Mouse (Mus musculus): ENCODE data around the gene Srpk1.

The Srpk1 gene

DNA sequence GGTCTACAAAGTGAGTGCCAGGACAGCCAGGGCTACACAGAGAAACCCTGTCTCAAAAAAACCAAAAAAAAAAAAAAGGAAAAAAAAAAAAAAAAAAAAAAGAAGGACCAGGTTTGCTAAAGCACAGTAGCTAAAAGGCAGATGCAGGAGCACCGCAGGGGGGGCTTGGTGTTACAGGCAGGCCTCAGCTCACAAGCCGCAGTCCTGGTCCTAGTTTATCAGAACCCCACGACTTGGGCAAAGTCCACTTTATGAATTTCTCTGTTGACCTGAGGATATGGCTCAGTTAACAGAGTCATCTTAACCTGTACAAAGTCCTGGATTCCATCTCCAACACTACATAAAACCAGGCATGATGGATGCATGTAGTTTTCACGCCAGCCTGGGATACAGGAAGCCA lies 7.2 kb downstream of the Srpk1 start:
- in situ Hi-C loops (cut with MboI, MseI) = no loop called here

DNA sequence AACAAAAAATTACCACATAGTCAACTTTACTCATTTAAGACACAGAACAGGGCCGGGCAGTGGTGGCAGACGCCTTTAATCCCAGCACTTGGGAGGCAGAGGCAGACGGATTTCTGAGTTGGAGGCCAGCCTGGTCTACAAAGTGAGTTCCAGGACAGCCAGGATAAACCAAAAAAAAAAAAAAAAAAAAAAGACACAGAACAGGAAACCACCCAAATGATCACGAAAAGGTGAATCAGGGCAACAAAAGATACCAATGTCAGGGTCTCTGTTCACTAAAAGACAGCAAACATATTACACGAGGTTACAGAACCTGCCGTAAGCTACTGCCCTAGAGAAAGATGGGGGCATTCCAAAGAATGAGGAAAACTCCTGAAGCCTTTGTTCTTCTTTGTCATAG lies 9.4 kb downstream of the Srpk1 start:
- in situ Hi-C loops (cut with MboI, MseI) = no loop called here

DNA sequence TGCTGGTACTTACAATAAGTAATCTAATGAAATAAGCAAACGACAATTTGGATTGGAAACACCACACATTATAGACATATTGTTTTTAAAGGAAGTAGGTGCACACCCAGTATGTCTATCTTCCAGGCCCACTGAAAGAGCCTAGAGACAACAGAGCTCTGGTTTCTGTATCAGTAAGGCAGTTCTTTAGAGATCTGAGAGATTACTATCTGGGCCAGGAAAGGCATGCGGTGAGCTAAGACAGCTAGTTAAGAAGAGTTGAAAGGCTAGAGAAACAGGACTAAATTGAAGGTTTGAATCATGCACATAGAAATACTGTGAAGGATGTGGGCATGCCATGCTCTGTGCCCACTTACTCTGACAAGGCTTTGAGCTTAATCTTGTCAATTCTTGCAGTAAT lies 9.9 kb downstream of the Srpk1 start:
- in situ Hi-C loops (cut with MboI, MseI) = no loop called here

DNA sequence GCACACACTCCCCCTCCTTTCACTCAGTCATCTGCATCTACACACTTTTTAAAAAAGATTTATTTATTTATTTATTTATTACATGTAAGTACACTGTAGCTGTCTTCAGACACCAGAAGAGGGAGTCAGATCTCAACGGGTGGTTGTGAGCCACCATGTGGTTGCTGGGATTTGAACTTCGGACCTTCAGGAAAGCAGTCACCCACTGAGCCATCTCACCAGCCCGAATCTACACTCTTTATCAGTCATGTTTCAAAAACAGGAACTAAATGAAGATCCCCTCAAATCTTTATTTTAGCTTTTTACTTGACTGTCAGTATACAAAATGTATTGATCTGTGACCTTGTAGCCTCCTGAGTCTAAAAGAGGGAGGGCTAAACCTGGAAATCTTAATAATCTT lies 13.0 kb downstream of the Srpk1 start:
- in situ Hi-C loops (cut with MboI, MseI) = no loop called here

DNA sequence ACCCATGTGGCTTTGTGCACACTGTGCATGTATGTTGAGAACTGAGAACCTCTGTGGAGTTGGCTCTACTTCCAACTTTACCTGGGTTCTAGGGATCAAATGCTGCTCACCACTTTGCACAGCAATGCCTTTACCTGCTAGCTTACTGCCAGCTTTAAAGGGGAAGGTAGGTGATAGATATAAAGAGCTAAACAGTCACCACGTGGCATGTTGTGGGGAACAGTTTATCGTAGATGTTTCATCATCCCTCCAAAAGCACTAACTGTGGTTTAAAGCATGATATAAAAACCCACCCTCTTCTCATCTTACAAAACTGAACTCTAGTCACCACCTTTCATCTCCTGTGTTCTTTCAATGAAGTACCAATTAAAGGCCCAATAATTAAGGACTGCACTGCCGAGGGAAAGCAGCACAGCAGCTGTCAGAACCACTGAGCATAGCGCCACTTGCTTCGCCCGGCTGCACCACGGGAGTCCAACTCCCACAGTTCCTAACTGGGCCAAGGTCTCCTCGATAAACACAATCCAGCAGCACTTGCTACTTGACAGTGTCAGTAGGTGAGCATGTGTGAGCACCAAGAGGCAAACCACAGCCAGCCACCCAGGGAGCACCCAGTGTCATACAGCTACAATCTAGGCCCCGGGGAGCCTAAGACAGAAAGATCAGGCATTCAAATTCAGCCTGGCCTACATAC lies 20.8 kb downstream of the Srpk1 start:
- in situ Hi-C loops (cut with MboI, MseI) = no loop called here

DNA sequence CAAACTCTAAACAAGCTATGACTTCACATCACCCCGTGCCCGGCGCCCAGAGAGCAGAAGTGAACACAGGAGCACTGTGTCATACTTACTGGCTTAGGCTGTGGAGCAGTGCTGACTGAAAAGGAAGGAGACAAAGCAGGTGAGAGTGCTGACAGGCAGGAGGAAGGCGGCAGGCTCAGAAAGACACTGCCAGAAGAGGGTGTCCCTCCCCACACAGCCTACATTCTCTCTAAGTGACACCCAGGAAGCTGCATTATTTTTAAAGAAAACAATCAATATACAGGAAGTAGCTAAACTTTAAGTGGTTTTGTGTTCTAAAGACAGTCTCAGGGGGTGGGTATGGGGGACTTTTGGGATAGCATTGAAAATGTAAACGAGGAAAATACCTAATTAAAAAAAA lies 21.7 kb downstream of the Srpk1 start:
- in situ Hi-C loops (cut with MboI, MseI) = no loop called here

DNA sequence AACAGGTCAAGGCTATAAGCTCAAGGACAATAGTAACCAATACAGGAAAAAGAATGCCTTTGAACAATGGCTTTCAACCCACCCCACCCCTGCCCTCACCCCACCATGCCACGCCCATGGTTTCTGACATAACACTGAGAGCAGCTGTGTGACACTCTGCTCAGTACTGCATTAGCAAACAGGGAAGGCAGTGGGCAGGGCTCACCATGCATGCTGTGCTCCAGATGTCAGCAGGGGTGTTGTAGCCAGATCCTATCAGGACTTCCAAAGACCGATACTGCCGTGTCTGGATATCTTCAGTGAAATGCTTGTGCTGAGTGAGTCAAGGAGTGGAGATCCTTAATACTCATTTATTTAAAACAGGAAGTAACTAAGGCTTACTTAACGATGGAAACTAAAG lies 28.5 kb downstream of the Srpk1 start:
- in situ Hi-C loops (cut with MboI, MseI) = loop anchor here (5.0 kb wide), 2 partner anchors 53 to 57 kb away; no protein-coding TSS in a partner anchor

DNA sequence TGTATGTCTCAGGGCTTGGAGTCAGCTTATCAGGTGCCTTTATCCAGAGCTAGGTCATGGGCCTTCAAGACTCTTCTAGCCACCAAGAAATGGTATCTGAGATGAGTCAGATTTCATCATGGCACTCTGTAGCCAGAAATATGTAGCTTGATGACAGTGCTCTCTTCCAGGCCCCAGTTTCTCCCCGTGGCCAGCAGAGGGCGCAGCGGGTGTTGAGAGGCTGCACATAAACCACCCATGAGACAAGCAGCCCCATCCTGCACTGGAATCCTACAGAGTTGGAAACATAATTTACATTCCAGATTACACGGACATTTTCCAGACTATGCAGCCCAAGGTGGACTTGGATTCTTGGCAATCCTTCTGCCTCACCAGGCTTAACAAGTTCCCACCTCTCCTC lies 29.5 kb downstream of the Srpk1 start:
- in situ Hi-C loops (cut with MboI, MseI) = loop anchor here (5.0 kb wide), 2 partner anchors 54 to 56 kb away; no protein-coding TSS in a partner anchor

DNA sequence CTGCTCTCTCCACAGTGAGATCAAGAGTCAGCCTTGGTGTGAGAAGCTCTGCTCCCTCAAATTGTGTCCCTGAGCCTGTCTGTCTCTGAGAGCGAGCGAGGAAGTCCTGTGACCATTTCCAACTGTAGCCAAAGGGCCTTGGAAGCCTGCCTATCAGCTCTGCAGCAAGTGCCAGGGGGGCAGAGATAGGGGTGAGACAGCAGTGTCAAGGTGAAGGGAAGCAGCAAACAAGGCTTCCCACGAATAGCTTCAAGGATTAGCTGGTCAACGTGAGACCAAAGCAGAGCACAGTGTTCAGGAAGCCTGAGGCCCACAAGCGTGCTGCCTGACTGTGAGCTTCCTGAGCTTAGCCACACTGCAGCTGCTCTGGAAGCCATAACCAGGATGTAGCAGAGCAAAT lies 31.0 kb downstream of the Srpk1 start:
- in situ Hi-C loops (cut with MboI, MseI) = loop anchor here (5.0 kb wide), 2 partner anchors 54 to 56 kb away; no protein-coding TSS in a partner anchor

DNA sequence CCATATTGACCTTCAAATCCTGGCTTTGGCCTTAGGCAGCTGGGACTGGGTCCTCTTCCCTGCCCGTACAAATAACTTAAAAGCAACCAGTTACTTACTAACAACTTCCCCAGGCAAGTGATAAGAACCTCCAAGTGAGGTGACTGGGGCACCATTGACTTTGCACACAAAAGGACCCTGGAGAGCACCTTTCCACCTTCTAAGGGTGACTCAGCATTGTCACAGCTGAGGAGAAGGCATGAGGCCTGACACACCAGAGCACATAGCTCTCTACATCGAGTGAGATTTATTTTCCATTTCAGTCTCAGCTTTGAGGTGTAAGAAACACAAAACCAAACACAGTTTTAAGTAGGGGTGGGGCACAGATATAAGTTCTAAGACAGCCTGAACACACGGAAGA lies 31.9 kb downstream of the Srpk1 start:
- in situ Hi-C loops (cut with MboI, MseI) = loop anchor here (5.0 kb wide), 2 partner anchors 53 to 57 kb away; no protein-coding TSS in a partner anchor

DNA sequence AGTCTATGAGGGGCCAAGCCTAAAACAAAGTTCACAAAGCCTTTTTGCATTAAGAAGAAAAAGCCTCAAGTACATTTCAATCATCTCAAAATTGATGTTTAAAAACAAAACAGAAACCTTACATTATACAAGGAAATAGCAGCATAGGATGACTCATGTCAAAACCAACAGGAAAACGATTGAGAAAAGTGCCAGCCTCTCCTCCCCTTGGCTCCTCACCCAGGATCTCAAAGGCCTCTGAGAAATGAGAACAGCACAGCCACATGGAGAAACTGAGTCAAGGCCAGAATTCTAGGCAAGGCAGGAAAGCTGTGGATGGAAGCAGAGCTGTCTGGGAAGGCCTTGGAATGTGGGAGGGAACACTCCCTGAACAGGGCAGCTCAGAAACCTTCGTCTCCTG lies 33.9 kb downstream of the Srpk1 start:
- in situ Hi-C loops (cut with MboI, MseI) = no loop called here

DNA sequence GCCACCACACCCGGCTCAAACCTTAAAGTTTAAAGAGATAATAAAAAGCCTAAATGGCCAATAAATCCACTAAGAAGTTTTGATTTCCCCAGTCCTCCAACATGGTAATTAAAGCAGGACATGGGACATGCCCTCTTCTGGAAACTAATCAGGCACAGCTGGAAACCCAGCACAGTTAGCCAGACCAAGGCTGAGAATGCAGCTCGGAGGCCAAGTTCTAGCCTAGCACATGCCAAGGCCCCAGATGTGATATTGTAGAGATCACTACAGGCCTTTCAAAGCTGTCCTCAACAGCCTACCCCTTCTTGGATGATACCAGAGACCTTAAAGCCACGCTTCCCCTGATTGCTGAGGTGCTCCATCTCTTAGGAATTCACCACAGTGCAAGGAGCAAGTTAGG lies 36.0 kb downstream of the Srpk1 start:
- in situ Hi-C loops (cut with MboI, MseI) = no loop called here

DNA sequence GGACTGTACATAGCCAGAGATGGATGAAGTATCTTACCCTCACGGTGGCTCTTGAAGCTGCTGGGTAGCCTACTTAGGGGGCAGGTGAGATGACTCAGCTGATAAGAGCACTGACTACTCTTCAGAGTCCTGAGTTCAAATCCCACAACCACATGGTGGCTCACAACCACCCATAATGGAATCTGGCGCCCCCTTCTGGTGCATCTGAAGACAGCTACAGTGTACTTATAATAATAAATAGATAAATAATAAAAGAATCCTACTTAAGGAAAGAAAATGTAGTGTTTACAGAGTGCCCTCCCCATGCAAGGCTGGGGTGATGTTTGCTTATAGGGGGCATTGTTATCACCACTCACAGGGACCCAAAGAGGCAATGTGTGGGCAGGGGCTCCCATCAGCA lies 41.5 kb downstream of the Srpk1 start:
- in situ Hi-C loops (cut with MboI, MseI) = no loop called here

DNA sequence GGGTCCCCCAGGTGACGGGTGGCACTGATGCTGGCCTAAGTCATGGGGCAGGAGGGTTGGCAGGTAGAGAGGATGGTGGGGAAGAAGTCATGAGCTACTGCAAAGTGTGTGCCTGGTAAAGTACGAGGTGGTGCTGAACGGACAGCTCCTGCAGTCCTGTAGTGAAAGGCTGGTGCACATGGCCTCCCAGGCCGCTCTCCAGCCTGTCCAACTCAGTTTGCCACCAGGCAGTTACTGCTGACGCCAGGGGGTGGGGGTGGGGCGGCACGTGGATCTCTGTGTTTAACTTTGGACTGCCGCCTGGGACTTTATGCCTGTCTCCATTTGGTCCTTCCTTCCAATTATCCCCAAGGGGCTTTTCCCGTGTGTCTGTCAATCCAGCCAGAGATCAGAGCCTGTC lies 42.1 kb downstream of the Srpk1 start:
- in situ Hi-C loops (cut with MboI, MseI) = no loop called here

DNA sequence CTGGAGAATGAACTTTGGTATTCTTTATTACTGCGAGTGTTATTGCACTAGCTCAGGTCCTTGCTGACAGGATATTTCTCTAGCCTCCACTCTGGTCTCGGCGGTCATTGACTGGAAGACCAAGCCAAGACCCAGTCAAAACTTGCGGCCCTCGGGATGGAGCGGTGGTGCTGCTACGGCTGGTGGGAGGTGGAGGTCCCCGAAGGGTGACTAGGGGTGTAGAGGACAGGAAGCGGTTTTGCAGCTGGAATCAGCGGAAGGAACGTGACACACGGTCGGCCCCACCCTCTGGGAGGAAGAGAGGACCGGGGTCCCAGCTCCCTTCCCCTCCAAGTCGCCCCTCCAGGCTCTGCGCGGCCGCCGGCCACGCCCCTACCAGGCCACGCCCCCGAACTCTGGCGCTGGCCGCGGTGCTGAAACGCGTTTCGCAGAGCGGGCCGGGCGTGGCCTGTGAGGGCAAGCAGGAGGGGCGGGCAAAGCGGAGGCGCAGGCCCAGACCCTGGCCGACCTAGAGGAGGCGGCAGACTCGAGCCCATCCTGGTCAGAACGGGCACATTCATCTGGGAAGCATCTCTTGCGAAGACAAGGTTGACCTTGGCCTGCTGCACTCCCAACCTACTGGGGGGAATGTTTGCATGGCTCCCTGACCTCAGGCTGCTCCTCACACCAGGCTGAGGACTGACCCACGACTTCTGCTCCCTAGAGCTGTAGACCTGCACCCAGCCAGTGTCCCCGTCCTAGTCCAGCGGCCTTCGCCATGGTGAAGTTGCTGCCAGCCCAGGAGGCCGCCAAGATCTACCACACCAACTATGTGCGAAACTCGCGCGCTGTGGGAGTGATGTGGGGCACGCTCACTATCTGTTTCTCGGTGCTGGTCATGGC lies 47.0 kb downstream of the Srpk1 start, which contains the start of gene Lhfpl5:
TSS of gene Lhfpl5 (plus strand) at position 398 of the 882 bp plus-strand sequence.
- in situ Hi-C loops (cut with MboI, MseI) = no loop called here

DNA sequence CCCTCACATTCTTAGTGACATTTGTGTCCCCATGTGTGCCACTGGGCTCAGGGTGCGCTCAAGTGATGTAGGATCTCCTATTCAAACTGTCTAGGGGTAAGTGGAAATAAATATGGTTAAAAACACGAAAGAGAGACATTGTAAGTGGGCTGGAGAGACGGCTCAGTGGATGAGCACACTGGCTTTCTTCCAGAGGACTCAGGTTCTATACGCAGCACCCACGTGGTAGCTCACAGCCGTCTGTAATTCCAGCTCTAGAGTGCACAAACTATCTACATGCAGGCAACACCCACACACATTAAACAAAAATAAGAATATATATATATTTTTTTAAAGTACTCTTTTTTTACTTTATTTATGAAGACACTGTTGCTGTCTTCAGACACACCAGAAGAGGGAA lies 49.6 kb downstream of the Srpk1 start:
- in situ Hi-C loops (cut with MboI, MseI) = no loop called here

DNA sequence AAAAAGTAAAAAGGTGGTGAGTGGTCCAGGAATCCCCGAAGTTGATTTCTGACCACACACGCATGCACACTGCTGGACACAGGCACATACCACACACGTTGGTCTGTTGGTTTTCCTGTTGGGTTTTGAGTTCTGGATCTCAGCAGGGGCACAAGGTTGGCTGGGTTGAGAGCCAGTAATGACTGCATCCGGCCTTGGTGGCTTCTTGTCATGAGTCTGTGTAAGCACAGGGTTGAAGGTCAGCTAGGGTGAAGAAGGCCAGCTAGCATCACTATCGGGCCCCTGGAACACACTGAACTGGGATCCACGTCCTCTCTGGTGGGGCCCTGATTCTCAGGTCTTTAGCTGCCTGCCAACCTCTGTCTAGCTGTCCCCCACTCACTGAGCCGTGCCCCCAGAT lies 50.0 kb downstream of the Srpk1 start:
- in situ Hi-C loops (cut with MboI, MseI) = no loop called here

DNA sequence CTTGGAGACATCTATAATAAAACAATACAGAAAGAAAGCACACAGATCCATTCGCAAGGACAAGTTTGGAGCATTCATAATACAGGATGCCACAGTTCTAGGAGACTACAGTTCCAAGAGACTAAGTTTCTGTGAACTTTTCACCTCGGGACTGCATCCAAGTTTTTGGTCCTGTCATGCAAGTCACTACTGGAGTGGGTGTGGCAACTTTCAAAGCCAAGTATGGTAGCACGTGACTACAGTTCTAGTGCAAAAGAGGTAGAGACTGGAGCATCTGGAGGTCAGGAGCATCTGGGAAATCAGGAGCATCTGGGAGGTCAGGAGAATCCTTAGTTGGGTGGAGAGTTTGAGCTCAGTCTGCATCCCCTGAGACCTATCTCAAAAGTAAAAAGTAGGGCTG lies 50.6 kb downstream of the Srpk1 start:
- in situ Hi-C loops (cut with MboI, MseI) = no loop called here

DNA sequence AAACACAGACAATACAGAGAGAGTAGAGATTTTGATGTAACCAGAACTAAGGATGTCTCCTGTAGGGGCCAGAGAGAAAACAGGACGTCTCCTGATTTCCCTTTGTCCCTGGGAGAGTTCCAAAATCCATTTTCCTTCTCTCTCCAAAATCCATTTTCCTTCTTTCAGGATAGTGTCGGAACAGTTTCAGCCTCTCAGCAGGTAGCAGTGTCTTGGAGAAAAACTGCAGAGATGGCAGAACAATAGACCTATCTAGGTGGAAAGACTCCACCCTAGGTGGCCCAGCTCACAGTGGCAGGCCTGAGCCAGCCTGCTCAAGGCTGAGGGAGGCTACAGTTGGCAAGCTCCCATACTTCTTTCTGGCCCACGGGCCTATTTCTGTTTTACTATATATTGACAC lies 55.0 kb downstream of the Srpk1 start:
- in situ Hi-C loops (cut with MboI, MseI) = no loop called here

DNA sequence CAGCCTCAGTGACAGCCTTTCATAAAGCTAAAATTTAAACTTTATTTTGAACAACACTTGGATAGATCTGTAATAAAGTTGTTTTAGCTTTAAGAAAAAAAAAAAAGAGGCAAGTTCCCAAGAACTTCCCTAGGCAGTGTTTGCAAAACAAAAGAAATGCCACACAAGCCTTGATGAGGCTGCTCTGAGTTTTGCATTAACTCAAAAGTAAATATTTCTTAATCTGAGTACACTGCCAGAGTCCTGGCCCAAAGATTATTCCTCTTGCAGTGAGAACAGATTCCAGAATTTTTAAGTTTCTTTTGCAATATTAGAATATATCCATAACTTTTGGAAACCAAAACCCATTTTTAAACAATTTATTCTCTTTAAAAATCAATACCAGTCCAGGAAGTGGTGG lies 57.3 kb downstream of the Srpk1 start:
- in situ Hi-C loops (cut with MboI, MseI) = no loop called here

DNA sequence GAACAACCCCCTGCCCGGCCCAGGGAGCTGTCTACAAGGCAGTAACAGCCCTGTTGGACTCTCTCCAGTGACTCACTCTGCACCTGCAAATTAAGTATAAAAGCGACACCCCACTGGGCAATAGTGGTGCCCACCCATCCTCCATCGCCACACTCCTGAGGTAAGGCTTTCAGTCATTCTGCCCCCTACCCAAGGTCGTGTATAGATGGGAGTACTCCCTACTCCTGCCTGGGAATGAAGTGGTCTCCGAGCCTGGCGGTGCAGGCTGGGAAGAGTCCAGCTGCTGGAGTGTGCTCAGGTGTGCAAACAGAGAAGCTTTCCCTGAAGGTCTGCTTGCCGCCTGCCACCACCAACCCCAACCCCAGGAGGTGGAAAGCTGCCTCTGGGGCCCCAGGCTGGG lies 60.9 kb downstream of the Srpk1 start:
- in situ Hi-C loops (cut with MboI, MseI) = no loop called here

DNA sequence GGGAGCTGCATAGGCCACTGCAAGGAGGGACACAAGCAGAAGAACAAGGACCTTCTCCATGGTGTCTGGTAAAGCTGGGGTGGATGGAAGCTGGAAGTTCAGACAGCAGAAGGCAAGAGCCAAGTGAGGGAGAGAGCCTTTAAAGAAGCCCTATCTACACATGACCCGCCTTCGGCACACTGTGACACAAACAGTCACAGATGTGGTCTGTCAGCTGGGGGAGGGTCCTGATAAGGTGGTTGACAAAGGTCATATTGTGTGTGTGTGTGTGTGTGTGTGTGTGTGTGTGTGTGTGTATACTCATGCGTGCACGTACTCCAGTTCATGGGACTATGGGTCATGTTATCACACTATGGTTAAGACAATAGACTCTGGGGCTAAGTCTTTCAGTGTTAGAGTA lies 61.9 kb downstream of the Srpk1 start, which contains the start of gene Clps:
TSS of gene Clps (minus strand) at position 169 of the 400 bp plus-strand sequence.
- in situ Hi-C loops (cut with MboI, MseI) = no loop called here

DNA sequence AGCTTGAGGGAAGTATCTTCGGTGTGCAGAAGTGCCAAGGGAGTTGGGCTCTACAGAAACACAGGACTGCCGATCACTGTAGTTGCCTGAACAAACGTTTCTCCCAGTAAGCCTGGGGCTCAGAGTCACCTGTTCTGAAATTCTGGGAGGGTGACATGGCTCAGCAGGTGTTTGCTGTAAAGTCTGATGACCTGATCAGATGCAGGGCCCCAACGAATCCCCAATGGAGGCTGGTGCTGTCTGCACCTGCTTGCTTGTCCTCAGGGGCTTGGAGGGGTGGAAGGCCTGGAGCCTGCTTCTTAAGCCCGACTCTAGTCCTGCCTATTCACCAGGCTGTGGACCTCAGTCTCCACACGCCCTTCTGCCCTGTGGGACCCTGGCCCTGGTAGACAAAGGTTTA lies 64.7 kb downstream of the Srpk1 start:
- in situ Hi-C loops (cut with MboI, MseI) = no loop called here

Data from regulatory T cell (primary cell).